Mouse (Mus musculus): ENCODE measurements around the gene Gpt2. TPM values are rescaled to one million over a fixed set of nuclear protein-coding genes. Genes with fewer than 3 reads are reported as not detected.
A peak's percentile ranks its signal among the peaks of the same experiment; 100 is the strongest.

Gene Gpt2
- polyA plus RNA-seq, 1 experiment from 2014 or later: 4.7 TPM

- 89% methylated on average over 6 of the region's 6 CpGs for WGBS (ENCODE audit: missing documents)
- Histone ChIP-seq H3K4me3 (ENCODE audit: inconsistent target) (no peak overlapping the region), H3K79me2 (ENCODE audit: inconsistent target) (no peaks in the 10 kb centered on the region), H3K36me3 (ENCODE audit: inconsistent target) (no peaks in the 10 kb centered on the region), H3K27ac (no peak overlapping the region)
These were observed 19.6 kb upstream of the Gpt2 start for GRCm38 (mm10) chr8:85472800-85473199.

GRCm38 (mm10) chr8:85473246-85473645 lies 19.1 kb upstream of the Gpt2 start:
- WGBS (ENCODE audit: missing documents): 94% methylated on average over 4 of the region's 4 CpGs
- Histone ChIP-seq H3K27ac (no peak overlapping the region), H3K36me3 (ENCODE audit: inconsistent target) (no peaks in the 10 kb centered on the region), H3K4me3 (ENCODE audit: inconsistent target) (no peak overlapping the region), H3K79me2 (ENCODE audit: inconsistent target) (no peaks in the 10 kb centered on the region)

- WGBS (ENCODE audit: missing documents): 46% methylated on average over 3 of the region's 3 CpGs
- Histone ChIP-seq H3K27ac (no peak overlapping the region), H3K4me3 (ENCODE audit: inconsistent target) (no peak overlapping the region), H3K79me2 (ENCODE audit: inconsistent target) (no peaks in the 10 kb centered on the region), H3K36me3 (ENCODE audit: inconsistent target) (no peaks in the 10 kb centered on the region)
These were observed 17.5 kb upstream of the Gpt2 start for GRCm38 (mm10) chr8:85474924-85475323.

GRCm38 (mm10) chr8:85476970-85477545 lies 15.3 kb upstream of the Gpt2 start:
- Histone ChIP-seq H3K27ac (no peak overlapping the region), H3K79me2 (ENCODE audit: inconsistent target) (no peaks in the 10 kb centered on the region), H3K4me3 (ENCODE audit: inconsistent target) (no peak overlapping the region), H3K36me3 (ENCODE audit: inconsistent target) (no peaks in the 10 kb centered on the region)
- WGBS (ENCODE audit: missing documents): 83% methylated on average over 4 of the region's 4 CpGs

GRCm38 (mm10) chr8:85478397-85478796 lies 14.0 kb upstream of the Gpt2 start:
- WGBS (ENCODE audit: missing documents): 100% methylated on average over 2 of the region's 2 CpGs
- no peak overlapping the region for H3K4me3 ChIP-seq (ENCODE audit: inconsistent target)
- H3K79me2 ChIP-seq (ENCODE audit: inconsistent target): no peaks in the 10 kb centered on the region
- no peaks in the 10 kb centered on the region for H3K36me3 ChIP-seq (ENCODE audit: inconsistent target)
- no peak overlapping the region for H3K27ac ChIP-seq

- 100% methylated on average over 1 of the region's 2 CpGs for WGBS (ENCODE audit: missing documents)
- Histone ChIP-seq H3K36me3 (ENCODE audit: inconsistent target) (no peaks in the 10 kb centered on the region), H3K4me3 (ENCODE audit: inconsistent target) (no peak overlapping the region), H3K79me2 (ENCODE audit: inconsistent target) (no peaks in the 10 kb centered on the region), H3K27ac (no peak overlapping the region)
These were observed 12.7 kb upstream of the Gpt2 start for GRCm38 (mm10) chr8:85479710-85480109.

- no peak overlapping the region for H3K27ac ChIP-seq
- H3K36me3 ChIP-seq (ENCODE audit: inconsistent target): no peaks in the 10 kb centered on the region
- WGBS (ENCODE audit: missing documents): 0% methylated on average over 8 of the region's 10 CpGs
- no peaks in the 10 kb centered on the region for H3K79me2 ChIP-seq (ENCODE audit: inconsistent target)
- no peak overlapping the region for H3K4me3 ChIP-seq (ENCODE audit: inconsistent target)
These were observed 10.5 kb upstream of the Gpt2 start for GRCm38 (mm10) chr8:85481900-85482299.

- 80% methylated on average over 4 of the region's 6 CpGs for WGBS (ENCODE audit: missing documents)
- Histone ChIP-seq H3K36me3 (ENCODE audit: inconsistent target) (no peaks in the 10 kb centered on the region), H3K79me2 (ENCODE audit: inconsistent target) (no peaks in the 10 kb centered on the region), H3K27ac (no peak overlapping the region), H3K4me3 (ENCODE audit: inconsistent target) (no peak overlapping the region)
These were observed 9.9 kb upstream of the Gpt2 start for GRCm38 (mm10) chr8:85482427-85482826.

GRCm38 (mm10) chr8:85487906-85488620 lies 4.3 kb upstream of the Gpt2 start:
- Histone ChIP-seq H3K4me3 (ENCODE audit: inconsistent target) (no peak overlapping the region), H3K27ac (no peak overlapping the region), H3K79me2 (ENCODE audit: inconsistent target) (no peaks in the 10 kb centered on the region), H3K36me3 (ENCODE audit: inconsistent target) (no peaks in the 10 kb centered on the region)
- 73% methylated on average over 20 of the region's 20 CpGs for WGBS (ENCODE audit: missing documents)

GRCm38 (mm10) chr8:85488631-85489030 lies 3.7 kb upstream of the Gpt2 start:
- Histone ChIP-seq H3K79me2 (ENCODE audit: inconsistent target) (no peaks in the 10 kb centered on the region), H3K36me3 (ENCODE audit: inconsistent target) (no peaks in the 10 kb centered on the region), H3K27ac (no peak overlapping the region), H3K4me3 (ENCODE audit: inconsistent target) (no peak overlapping the region)

GRCm38 (mm10) chr8:85489546-85489945 lies 2.8 kb upstream of the Gpt2 start:
- 95% methylated on average over 7 of the region's 8 CpGs for WGBS (ENCODE audit: missing documents)
- Histone ChIP-seq H3K27ac (no peak overlapping the region), H3K79me2 (ENCODE audit: inconsistent target) (no peaks in the 10 kb centered on the region), H3K4me3 (ENCODE audit: inconsistent target) (no peak overlapping the region), H3K36me3 (ENCODE audit: inconsistent target) (no peaks in the 10 kb centered on the region)

- 15% methylated on average over 45 of the region's 49 CpGs for WGBS (ENCODE audit: missing documents)
- H3K36me3 ChIP-seq (ENCODE audit: inconsistent target): no peaks in the 10 kb centered on the region
- peak overlapping the region; percentile 50 for H3K4me3 ChIP-seq (ENCODE audit: inconsistent target)
- H3K27ac ChIP-seq: no peak overlapping the region
- no peaks in the 10 kb centered on the region for H3K79me2 ChIP-seq (ENCODE audit: inconsistent target)
These were observed 860 bp downstream of the Gpt2 start for GRCm38 (mm10) chr8:85492940-85493931.

GRCm38 (mm10) chr8:85496125-85496524 lies 3.7 kb downstream of the Gpt2 start:
- H3K27ac ChIP-seq: no peak overlapping the region
- H3K4me3 ChIP-seq (ENCODE audit: inconsistent target): no peak overlapping the region
- H3K36me3 ChIP-seq (ENCODE audit: inconsistent target): no peaks in the 10 kb centered on the region
- WGBS (ENCODE audit: missing documents): 97% methylated on average over 5 of the region's 5 CpGs
- no peaks in the 10 kb centered on the region for H3K79me2 ChIP-seq (ENCODE audit: inconsistent target)

GRCm38 (mm10) chr8:85496778-85497177 lies 4.4 kb downstream of the Gpt2 start:
- Histone ChIP-seq H3K79me2 (ENCODE audit: inconsistent target) (no peaks in the 10 kb centered on the region), H3K4me3 (ENCODE audit: inconsistent target) (no peak overlapping the region), H3K36me3 (ENCODE audit: inconsistent target) (no peaks in the 10 kb centered on the region), H3K27ac (no peak overlapping the region)
- WGBS (ENCODE audit: missing documents): 90% methylated on average over 4 of the region's 4 CpGs

- 95% methylated on average over 2 of the region's 2 CpGs for WGBS (ENCODE audit: missing documents)
- H3K79me2 ChIP-seq (ENCODE audit: inconsistent target): no peaks in the 10 kb centered on the region
- no peak overlapping the region for H3K27ac ChIP-seq
- no peak overlapping the region for H3K4me3 ChIP-seq (ENCODE audit: inconsistent target)
- H3K36me3 ChIP-seq (ENCODE audit: inconsistent target): no peaks in the 10 kb centered on the region
These were observed 6.2 kb downstream of the Gpt2 start for GRCm38 (mm10) chr8:85498577-85498976.
